Mouse (Mus musculus) left cerebral cortex, adult 11 months (tissue): ENCODE data around the gene Arhgap35.

Experiments
- DNase-seq: peaks from one replicate; pipeline ENCODE4 v3.0.0; 2022; ENCODE audit warnings: low spot score

Gene Arhgap35

GRCm38 (mm10) chr7:16465568-16465967, 149.2 kb downstream of the Arhgap35 start:
- DNase-seq, result no peak

GRCm38 (mm10) chr7:16465160-16465559, 149.6 kb downstream of the Arhgap35 start:
- DNase-seq, result no peak

- DNase-seq, result no peak
Observed at GRCm38 (mm10) chr7:16463214-16463613, 151.6 kb downstream of the Arhgap35 start.

GRCm38 (mm10) chr7:16461705-16462104, 153.1 kb downstream of the Arhgap35 start:
- DNase-seq, result no peak

GRCm38 (mm10) chr7:16461151-16461550, 153.6 kb downstream of the Arhgap35 start:
- DNase-seq, result no peak

- DNase-seq, result no peak
Observed at GRCm38 (mm10) chr7:16460566-16460965, 154.2 kb downstream of the Arhgap35 start.

GRCm38 (mm10) chr7:16456289-16456688, 158.5 kb downstream of the Arhgap35 start:
- DNase-seq, result no peak

- no peak for DNase-seq
Observed at GRCm38 (mm10) chr7:16455016-16455415, 159.8 kb downstream of the Arhgap35 start.

- peak; percentile 59 for DNase-seq
Observed at GRCm38 (mm10) chr7:16453118-16453711, 161.6 kb downstream of the Arhgap35 start.

GRCm38 (mm10) chr7:16452587-16453073, 162.2 kb downstream of the Arhgap35 start, which contains the start of gene Tmem160:
Gene Tmem160, plus strand, starts transcription at chr7:16452779.
- peak; percentile 92 for DNase-seq

GRCm38 (mm10) chr7:16451656-16452055, 163.1 kb downstream of the Arhgap35 start:
- no peak for DNase-seq
